Mouse (Mus musculus) lung, adult 2 months (tissue): ENCODE data around the gene Rhebl1.

ENCODE experiments used
- CTCF ChIP-seq: fragments of 200-500 bp; IDR thresholded peaks from 2 replicates; pipeline ENCODE4 v1.5.1; 2011; ENCODE audit warnings: mild to moderate bottlenecking, low read length, control low read depth; ENCODE audit not compliant: insufficient read depth
- POLR2A ChIP-seq: fragments of 200-500 bp; IDR thresholded peaks from 2 replicates; pipeline ENCODE4 v1.6.1; 2011; ENCODE audit warnings: low read depth, mild to moderate bottlenecking, control low read depth, low read length, borderline replicate concordance; ENCODE audit errors: extremely low read depth

GRCm38 (mm10) chr15:98880978-98881655, 13.2 kb downstream of the Rhebl1 start:
- TF ChIP-seq CTCF, result 0 out of 2 replicates have a peak, but pooled peaks have one; percentile 0
- TF ChIP-seq POLR2A, result peak; percentile 64; the same call in 1 of the 2 replicates
